Mouse (Mus musculus) myocyte (in vitro differentiated cells): Measurements from ENCODE around the gene Dtl.

Experiments used
- CEBPB ChIP-seq: IDR thresholded peaks from 2 replicates; pipeline ENCODE4 v1.6.1; 2011; ENCODE audit warnings: mild to moderate bottlenecking, moderate library complexity; ENCODE audit not compliant: poor library complexity, insufficient read depth, severe bottlenecking
- E2F4 ChIP-seq: IDR thresholded peaks from one replicate; pipeline ENCODE4 v1.6.1; 2011; ENCODE audit warnings: mild to moderate bottlenecking, control low read depth, moderate library complexity; ENCODE audit not compliant: insufficient read depth
- MAX ChIP-seq: IDR thresholded peaks from one replicate; pipeline ENCODE4 v1.6.1; 2011; ENCODE audit warnings: low read depth, mild to moderate bottlenecking, control low read depth
- MYOD1 ChIP-seq, 3 experiments: IDR thresholded peaks; one replicate each; pipeline ENCODE4 v1.6.1; 2011; ENCODE audit warnings: control low read depth in 2 of 3, low read depth in 2 of 3, mild to moderate bottlenecking in 2 of 3, moderate library complexity in 1 of 3; ENCODE audit not compliant: insufficient read length in 2 of 3, control insufficient read depth in 1 of 3
- MYOG ChIP-seq, 3 experiments: IDR thresholded peaks; one replicate each; pipeline ENCODE4 v1.6.1; 2011; ENCODE audit warnings: control low read depth in 2 of 3, low read depth in 2 of 3, mild to moderate bottlenecking in 2 of 3; ENCODE audit not compliant: insufficient read length in 2 of 3, control insufficient read depth in 1 of 3, insufficient read depth in 1 of 3
- POLR2A ChIP-seq: IDR thresholded peaks from one replicate; pipeline ENCODE4 v1.6.1; 2011; ENCODE audit warnings: low read depth, mild to moderate bottlenecking, control low read depth, moderate library complexity; ENCODE audit not compliant: insufficient read length
- POLR2AphosphoS2 ChIP-seq: IDR thresholded peaks from one replicate; pipeline ENCODE4 v1.6.1; 2011; ENCODE audit warnings: low read depth, control low read depth; ENCODE audit not compliant: insufficient read length
- TCF12 ChIP-seq: IDR thresholded peaks from one replicate; pipeline ENCODE4 v1.6.1; 2011; ENCODE audit warnings: mild to moderate bottlenecking, control low read depth; ENCODE audit not compliant: poor library complexity, insufficient read depth, severe bottlenecking
- USF1 ChIP-seq: IDR thresholded peaks from one replicate; pipeline ENCODE4 v1.6.1; 2011; ENCODE audit warnings: low read depth, mild to moderate bottlenecking, control low read depth, moderate library complexity

DNA sequence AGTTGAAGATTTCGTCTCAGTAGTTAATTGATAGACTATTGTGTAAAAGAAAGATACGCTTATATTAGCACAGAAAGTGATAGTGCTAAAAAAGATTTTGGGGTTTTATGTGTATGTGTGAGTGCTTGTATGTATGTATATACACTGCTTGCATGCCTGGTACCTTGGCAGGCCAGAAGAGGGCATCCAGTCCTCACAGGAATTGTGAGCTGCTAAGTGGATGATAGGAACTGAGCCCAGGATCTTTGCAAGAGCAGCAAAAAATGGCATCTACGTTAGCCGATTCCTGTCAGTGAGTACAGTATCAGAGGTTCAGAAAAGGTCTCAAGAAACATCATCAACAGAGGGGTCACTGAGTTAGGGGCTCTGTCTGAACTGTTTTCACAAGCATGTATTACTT is 9.1 kb upstream of the Dtl start:
- no peak for TF ChIP-seq POLR2A
- TF ChIP-seq E2F4: no peak
- no peak for TF ChIP-seq USF1
- TF ChIP-seq TCF12: no peak
- no peak for TF ChIP-seq CEBPB
- no peak for TF ChIP-seq MAX
- no peak for TF ChIP-seq POLR2AphosphoS2
- no peak for TF ChIP-seq MYOG (IDR thresholded peaks at IDR 0.05; ENCODE audit: control insufficient read depth in 1 of 3, insufficient read depth in 1 of 3, insufficient read length in 2 of 3, low read depth in 2 of 3)
- no peak for TF ChIP-seq MYOD1 (IDR thresholded peaks at IDR 0.05; ENCODE audit: control insufficient read depth in 1 of 3, insufficient read length in 2 of 3, low read depth in 2 of 3)
